Mouse (Mus musculus) small intestine, adult 2 months (tissue): ENCODE results near the gene Hist1h4c. TPM values are rescaled to one million over a fixed set of nuclear protein-coding genes. Genes with fewer than 3 reads are reported as not detected.
"Not testable (repeated sequence)": the region's sequence is repeated elsewhere in the genome, so short reads cannot be mapped to it uniquely, and the experiment has no call there.

Experiments used
- H3K27ac ChIP-seq: fragments of 200-500 bp; 2 replicates; pipeline ENCODE4 v1.5.1; 2012; ENCODE audit warnings: low read depth, low read length, control low read depth, inconsistent platforms; ENCODE audit not compliant: insufficient read depth
- H3K27me3 ChIP-seq: fragments of 200-500 bp; 2 replicates; pipeline ENCODE4 v1.6.1; 2012; ENCODE audit warnings: mild to moderate bottlenecking, moderate library complexity, low read length, inconsistent platforms; ENCODE audit not compliant: control insufficient read depth, insufficient read depth
- H3K36me3 ChIP-seq: fragments of 200-500 bp; 2 replicates; pipeline ENCODE4 v1.6.1; 2012; ENCODE audit warnings: mild to moderate bottlenecking, low read length, control low read depth, inconsistent platforms; ENCODE audit not compliant: control insufficient read depth, insufficient read depth
- H3K4me1 ChIP-seq: fragments of 200-500 bp; 2 replicates; pipeline ENCODE4 v1.6.1; 2012; ENCODE audit warnings: low read length, inconsistent platforms, mixed read lengths; ENCODE audit not compliant: control insufficient read depth, insufficient read depth, insufficient read length
- H3K4me3 ChIP-seq: fragments of 200-500 bp; 2 replicates; pipeline ENCODE4 v1.5.1; 2012; ENCODE audit warnings: low read depth, mild to moderate bottlenecking, control low read depth, inconsistent platforms, low read length, moderate library complexity
- CTCF ChIP-seq: fragments of 200-500 bp; IDR thresholded peaks from 2 replicates; pipeline ENCODE4 v1.5.1; 2012; ENCODE audit warnings: low read depth, mild to moderate bottlenecking, control low read depth, inconsistent platforms, low read length, moderate library complexity, mixed read lengths; ENCODE audit not compliant: insufficient replicate concordance, insufficient read length; ENCODE audit errors: extremely low read depth
- POLR2A ChIP-seq: fragments of 200-500 bp; IDR thresholded peaks from 2 replicates; pipeline ENCODE4 v1.6.1; 2012; ENCODE audit warnings: low read depth, mild to moderate bottlenecking, control low read depth, inconsistent platforms, low read length, moderate library complexity
- WGBS: fragments of 180-500 bp; shearing (Covaris S2); methylation state at CpG from one replicate; pipeline ENCODE4 v1.1.7; 2018; 5-methylcytosine and 5-hydroxymethylcytosine counted together
- polyA plus RNA-seq: library from polyadenylated mRNA; depleted of rRNA; stranded (reverse); fragments of >200 nt; gene quantifications from 2 replicates; pipeline ENCODE4 v1.2.3, GENCODE M21; 2012

The Hist1h4c gene
- polyA plus RNA-seq, 1 experiment, result 17.8 TPM

- 0 out of 2 replicates have a peak, but pooled peaks have one; percentile 42 for TF ChIP-seq POLR2A
- no peak for TF ChIP-seq CTCF
- no peaks in the 10 kb centered on the region for H3K27me3 ChIP-seq
- H3K27ac ChIP-seq, result peak within 1 kb of the TSS; percentile 61
- H3K36me3 ChIP-seq, result no peaks in the 10 kb centered on the region
- H3K4me3 ChIP-seq, result peak within 1 kb of the TSS; percentile 73
- WGBS, result 2% methylated on average over 17 of the region's 17 CpGs
- H3K4me1 ChIP-seq, result no peaks in the 10 kb centered on the region; the same call in 1 of the 2 replicates
Observed at GRCm38 (mm10) chr13:23710374-23711089, 12.3 kb upstream of the Hist1h4c start, which contains the start of gene Hfe. Gene Hfe (minus strand): TSS chr13:23710854.

GRCm38 (mm10) chr13:23709714-23710373 lies 11.6 kb upstream of the Hist1h4c start:
- Histone ChIP-seq H3K36me3 (no peaks in the 10 kb centered on the region), H3K4me1 (no peaks in the 10 kb centered on the region; the same call in 1 of the 2 replicates), H3K27me3 (no peaks in the 10 kb centered on the region), H3K4me3 (peak overlapping the region; percentile 73), H3K27ac (peak overlapping the region; percentile 61)
- TF ChIP-seq POLR2A (no peak), CTCF (no peak)
- WGBS, result 18% methylated on average over 15 of the region's 15 CpGs

- Histone ChIP-seq H3K27ac (no peak overlapping the region), H3K36me3 (no peaks in the 10 kb centered on the region), H3K4me3 (no peak overlapping the region), H3K4me1 (no peaks in the 10 kb centered on the region; the same call in 1 of the 2 replicates), H3K27me3 (no peaks in the 10 kb centered on the region)
- WGBS, result 57% methylated on average over 4 of the region's 4 CpGs
- no peak for TF ChIP-seq CTCF
Observed at GRCm38 (mm10) chr13:23708654-23709053, 10.4 kb upstream of the Hist1h4c start.

GRCm38 (mm10) chr13:23708041-23708440 lies 9.8 kb upstream of the Hist1h4c start:
- 93% methylated on average over 4 of the region's 4 CpGs for whole genome bisulfite sequencing
- H3K36me3 ChIP-seq, result no peaks in the 10 kb centered on the region
- TF ChIP-seq CTCF, result no peak

GRCm38 (mm10) chr13:23706771-23707170 lies 8.5 kb upstream of the Hist1h4c start:
- H3K4me1 ChIP-seq, result peaks cover 2% of the 10 kb centered on the region; the same call in 1 of the 2 replicates
- WGBS, result 91% methylated on average over 12 of the region's 12 CpGs
- no peak overlapping the region for H3K4me3 ChIP-seq
- no peak for TF ChIP-seq CTCF
- TF ChIP-seq POLR2A, result no peak
- no peaks in the 10 kb centered on the region for H3K36me3 ChIP-seq
- no peaks in the 10 kb centered on the region for H3K27me3 ChIP-seq
- no peak overlapping the region for H3K27ac ChIP-seq

More at GRCm38 (mm10) chr13:23708041-23708440, 9.8 kb upstream of the Hist1h4c start:
- H3K27me3 ChIP-seq, result no peaks in the 10 kb centered on the region
- no peak overlapping the region for H3K27ac ChIP-seq
- no peak overlapping the region for H3K4me3 ChIP-seq
- no peaks in the 10 kb centered on the region; the same call in 1 of the 2 replicates for H3K4me1 ChIP-seq

- H3K4me3 ChIP-seq, result no peak overlapping the region
- H3K27ac ChIP-seq, result no peak overlapping the region
- WGBS, result 90% methylated on average over 7 of the region's 7 CpGs
- peaks cover 2% of the 10 kb centered on the region; the same call in 1 of the 2 replicates for H3K4me1 ChIP-seq
- TF ChIP-seq POLR2A (no peak), CTCF (no peak)
- H3K27me3 ChIP-seq, result no peaks in the 10 kb centered on the region
- H3K36me3 ChIP-seq, result no peaks in the 10 kb centered on the region
Observed at GRCm38 (mm10) chr13:23705751-23706356, 7.6 kb upstream of the Hist1h4c start.

GRCm38 (mm10) chr13:23702801-23703200 lies 4.5 kb upstream of the Hist1h4c start:
- not testable (repeated sequence) for H3K4me3 ChIP-seq, H3K27ac ChIP-seq, H3K4me1 ChIP-seq, H3K36me3 ChIP-seq, H3K27me3 ChIP-seq
- 43% methylated on average over 2 of the region's 2 CpGs for WGBS
